Mouse (Mus musculus) CD4-positive, CD25-positive, alpha-beta regulatory T cell, adult 4 months (primary cell): ENCODE data around the gene Lcn5. TPM values are rescaled to one million over a fixed set of nuclear protein-coding genes. Genes with fewer than 3 reads are reported as not detected.
A peak's percentile ranks its signal among the peaks of the same experiment; 100 is the strongest.

Experiments used
- ATAC-seq: one replicate; pipeline ENCODE4 v1.8.0; 2017
- polyA plus RNA-seq, 2 experiments: library from polyadenylated mRNA; unstranded; fragments of 100-300 nt; shearing (Covaris generic); gene quantifications; one replicate each; pipeline ENCODE4 v1.2.1; 2017

The Lcn5 gene
- polyA plus RNA-seq: not detected

DNA sequence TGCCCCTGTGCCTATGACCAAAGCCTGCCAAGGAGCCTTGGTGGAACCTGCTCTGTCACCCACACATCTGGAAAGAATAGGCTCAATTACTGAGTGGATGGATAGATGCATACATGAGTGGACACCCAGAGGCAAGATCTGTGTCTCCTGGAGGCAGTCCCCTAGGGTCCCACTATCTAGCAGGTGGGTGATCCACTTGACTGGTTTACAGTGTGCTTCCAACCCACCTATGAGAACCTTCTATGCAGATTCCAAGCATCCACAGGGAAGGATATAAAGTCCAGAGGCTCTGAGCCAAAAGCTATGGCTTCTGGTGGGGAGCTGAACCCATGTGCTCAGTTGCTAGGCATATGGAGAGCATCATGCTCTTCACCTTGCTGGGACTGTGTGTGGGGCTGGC, at the start of gene Lcn5:
Gene Lcn5 (plus strand): TSS at position 301 of the 400 bp plus-strand sequence.
- no peak for ATAC-seq

DNA sequence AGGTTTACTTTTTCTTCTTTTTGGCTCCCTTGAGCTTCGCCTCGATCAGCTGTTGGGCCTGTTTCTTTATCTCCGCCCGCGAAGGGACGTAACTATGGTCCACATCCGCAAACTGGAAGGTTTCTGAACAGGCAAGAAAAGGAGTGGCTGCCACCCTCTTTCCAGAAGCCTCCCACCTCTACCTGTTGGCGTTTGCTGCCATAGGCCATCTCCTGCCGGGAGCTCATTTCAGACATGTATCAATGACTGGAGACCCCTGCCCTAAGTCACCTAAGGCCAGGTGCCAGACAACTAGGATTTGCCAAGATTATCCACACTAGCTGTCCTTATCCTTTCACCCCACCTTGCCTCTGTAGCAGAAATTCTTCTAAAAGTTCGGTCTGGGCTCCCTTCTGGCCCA, 49.1 kb upstream of the Lcn5 start:
- peak; percentile 44 for ATAC-seq

DNA sequence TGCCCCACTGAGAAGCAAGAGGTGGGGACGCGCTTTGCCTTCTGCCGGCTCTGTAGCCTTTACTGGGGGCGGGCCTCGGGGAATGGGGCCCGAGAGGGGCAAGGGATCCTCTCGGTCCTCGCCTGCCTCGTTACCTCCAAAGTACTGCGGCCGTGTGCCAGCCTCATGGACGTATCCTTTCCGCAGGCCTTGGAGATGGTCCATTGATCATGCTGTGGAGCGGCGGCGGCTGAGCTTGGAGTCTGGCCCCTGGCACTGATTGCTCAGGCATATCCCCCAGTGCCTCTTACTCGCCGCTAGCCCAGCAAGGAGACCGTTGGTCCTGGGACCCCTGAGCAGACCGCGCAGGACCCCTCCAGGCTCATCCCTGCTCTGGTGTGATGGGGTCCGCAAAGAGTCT, 41.4 kb upstream of the Lcn5 start:
- no peak for ATAC-seq

DNA sequence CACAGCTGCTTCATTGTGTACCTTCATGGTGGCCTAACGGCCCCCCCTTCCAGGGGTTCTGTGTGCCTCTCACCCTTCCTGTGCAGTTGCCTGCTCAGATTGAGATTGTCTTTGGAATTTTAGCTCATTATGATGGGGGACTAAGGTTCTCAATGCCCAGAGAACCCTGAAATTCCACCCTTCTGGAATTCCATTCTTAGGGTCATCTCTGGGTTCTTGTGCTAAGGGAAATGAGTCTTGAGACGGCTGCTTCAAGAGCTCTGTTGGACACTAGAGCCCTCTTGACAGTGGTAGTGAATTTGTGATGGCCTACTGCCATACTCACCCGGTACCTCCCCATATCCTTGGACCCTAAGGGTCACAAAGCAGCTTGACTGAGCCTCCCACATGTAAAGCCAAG, 40.2 kb upstream of the Lcn5 start, which contains the start of gene Ccdc183:
Gene Ccdc183 (minus strand): TSS at position 101 of the 400 bp plus-strand sequence.
- no peak for ATAC-seq

DNA sequence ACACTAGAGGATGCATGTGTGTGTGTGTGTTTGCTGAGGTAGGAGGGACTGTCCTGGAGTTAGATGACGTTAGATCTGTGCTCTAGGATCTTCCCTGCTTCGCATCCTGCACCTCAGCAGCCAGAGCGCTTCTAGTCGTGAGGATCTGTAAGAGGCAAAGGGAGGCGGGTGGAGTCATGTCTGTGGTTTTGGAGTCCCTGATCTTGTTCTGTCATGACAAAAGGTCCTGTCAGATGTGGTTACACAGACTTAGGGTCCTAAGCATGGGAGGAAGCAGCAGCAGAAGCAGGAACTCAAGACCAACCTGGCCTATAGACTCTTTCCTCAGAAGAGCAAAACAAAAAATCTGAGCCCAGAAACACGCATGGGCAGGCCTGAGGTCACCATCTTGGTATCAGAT, 37.4 kb upstream of the Lcn5 start:
- peak; percentile 45 for ATAC-seq

DNA sequence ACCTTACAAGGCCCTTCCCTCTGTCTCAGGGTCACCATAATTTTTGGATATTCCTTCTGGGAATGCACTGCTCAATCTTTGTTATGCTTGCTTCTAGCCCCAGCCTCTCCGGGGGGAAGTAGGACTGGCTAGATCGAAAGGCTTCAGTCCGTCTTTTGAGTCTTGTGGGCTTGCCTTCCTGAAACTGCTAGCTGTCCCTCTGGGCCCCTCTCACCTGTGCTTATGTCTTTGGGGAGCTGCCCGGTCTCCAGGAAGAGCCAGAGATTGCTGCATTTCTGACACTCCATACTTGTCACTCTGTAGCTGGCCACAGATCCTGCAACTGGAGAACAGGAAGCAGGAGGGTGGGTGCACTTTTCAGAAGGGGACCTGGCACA, 36.9 kb upstream of the Lcn5 start:
- ATAC-seq: no peak

DNA sequence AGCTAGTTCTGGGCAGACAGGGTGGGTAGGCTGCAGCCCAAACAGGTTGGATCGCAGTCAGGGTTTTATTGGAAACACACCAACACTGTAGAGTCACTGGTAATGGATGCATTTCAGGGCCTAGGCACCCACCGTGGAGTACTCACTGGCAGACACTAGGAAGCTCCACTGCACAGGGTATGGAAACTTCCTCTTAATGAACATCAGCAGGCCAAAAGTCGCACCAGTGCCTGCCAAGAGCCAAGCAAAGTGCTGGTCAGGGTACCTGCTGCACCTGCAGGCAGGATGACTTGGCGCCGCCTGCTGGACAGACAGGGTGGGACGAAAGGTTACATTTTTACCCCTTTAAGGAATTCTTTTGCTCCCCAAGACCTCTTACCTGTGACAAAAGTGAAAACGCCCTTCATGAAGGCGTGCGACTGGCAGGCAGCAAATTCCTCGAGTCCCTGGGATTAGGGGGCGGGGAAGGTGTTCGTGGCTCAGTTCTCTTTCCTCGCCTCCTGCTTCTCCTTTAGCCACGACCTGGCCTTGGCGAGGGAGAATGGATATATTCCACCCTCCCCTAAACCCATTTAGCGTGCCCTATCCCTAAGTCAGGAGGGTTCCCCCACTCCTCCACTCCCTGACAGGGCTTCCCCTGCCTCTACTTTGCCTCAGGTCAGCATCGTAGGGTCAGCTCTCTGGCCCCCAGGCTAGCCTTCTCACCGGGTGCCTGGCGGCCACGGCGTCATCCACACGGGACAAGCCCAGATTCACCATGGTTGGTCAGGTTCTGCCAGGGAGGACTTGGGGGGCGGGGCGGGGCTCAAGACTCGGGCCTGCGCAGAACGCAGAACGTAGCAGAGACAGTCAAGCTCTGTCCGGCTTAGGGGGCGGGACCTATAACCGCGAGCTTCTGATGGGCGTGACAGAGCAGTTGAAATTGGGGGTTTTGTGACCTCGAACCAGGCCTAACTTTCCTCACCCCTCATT, 36.2 kb upstream of the Lcn5 start, which contains the start of gene Tmem141:
Gene Tmem141 (minus strand): TSS at position 777 of the 972 bp plus-strand sequence.
- ATAC-seq: peak; percentile 41

DNA sequence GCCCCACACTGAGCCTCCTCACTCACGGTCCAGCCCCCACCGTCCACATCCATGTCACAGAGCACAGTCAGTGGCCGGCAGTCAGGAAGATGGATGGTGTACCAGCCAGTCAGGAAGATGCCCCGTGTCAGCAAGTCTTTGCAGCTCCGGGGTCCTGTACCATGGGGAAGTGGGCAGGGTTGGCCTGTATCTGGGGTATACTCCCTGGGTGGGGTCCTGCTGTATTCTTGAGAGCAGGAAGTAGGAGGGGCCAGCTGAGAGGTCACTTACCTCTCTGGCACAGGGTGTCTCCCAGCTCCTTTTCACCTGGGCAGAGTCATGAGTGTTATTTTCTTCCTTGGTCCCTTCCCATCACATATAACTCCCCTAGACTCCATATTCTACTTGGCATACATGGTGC, 31.8 kb upstream of the Lcn5 start:
- ATAC-seq: no peak

DNA sequence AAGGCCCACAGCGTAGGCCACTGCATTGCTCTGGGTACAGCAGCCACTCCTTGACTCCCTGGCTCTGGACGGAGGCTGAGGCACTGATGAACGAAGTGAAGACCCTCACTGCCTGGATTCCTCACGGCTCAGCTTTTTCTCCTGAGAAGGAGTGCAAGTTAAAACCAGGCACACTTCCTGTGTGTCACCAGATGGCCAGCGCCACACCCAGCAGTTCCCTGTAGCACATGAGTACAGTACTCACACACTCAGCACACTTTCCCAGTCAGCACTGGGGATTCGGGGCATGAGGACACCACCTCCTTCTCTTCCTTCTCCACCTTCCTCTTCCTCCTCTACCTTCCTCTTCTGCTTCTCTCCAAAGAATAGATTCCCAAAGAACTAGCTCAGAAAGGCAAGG, 29.9 kb upstream of the Lcn5 start, which contains the start of gene Fcna:
Gene Fcna (minus strand): TSS at position 220 of the 400 bp plus-strand sequence.
- ATAC-seq: no peak

DNA sequence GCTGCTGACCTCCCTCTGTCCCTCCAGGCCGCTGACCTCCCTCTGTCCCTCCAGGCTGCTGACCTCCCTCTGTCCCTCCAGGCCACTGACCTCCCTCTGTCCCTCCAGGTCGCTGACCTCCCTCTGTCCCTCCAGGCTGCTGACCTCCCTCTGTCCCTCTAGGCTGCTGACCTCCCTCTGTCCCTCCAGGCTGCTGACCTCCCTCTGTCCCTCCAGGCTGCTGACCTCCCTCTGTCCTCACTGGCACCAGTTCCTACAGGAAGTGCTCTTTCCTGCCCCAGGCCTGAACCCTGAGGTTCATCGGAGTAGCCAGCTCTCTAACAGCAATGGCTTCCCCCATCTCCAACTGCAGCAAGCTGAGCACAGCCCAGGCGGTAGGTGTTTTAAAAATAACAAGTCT, 29.0 kb upstream of the Lcn5 start:
- no peak for ATAC-seq

DNA sequence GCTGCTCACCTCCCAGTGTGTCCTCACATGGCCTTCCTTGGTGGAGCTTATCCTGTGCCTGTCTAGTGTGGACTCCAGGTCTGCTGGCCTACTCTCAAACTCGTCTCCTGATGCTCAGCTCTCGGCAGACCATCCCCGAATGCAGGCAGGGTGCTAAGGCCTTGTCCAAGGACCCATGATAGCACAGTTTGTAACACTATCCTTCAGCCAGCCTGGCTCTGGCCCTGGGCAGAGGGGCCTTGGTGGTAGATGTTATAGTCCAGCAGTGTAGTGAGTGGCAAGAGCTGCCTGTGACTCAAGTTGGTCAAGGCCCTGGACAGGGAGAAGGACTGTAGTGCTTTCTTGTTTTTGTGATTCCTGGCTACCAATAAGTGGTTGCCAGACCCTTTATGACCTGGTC, 24.1 kb upstream of the Lcn5 start:
- no peak for ATAC-seq

DNA sequence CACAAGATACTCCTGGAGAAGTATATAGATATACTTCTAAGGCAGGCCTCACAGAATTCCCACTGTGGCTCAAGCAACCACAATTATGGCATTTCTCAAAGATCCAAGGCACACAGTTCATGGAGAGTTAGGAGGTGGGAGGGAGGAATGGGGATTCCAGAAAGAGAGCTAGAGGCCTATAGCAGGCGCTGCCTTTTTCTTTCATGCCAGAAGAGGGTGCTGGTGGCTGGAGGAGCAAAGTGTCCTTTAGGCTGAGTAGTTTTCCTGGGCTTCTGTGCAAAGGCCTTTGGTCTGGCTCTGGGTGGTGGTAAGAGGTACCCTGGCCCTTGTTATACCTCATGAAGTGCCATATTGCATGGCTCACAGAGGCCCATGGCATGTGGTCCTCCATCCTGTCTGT, 23.7 kb upstream of the Lcn5 start:
- ATAC-seq: no peak

DNA sequence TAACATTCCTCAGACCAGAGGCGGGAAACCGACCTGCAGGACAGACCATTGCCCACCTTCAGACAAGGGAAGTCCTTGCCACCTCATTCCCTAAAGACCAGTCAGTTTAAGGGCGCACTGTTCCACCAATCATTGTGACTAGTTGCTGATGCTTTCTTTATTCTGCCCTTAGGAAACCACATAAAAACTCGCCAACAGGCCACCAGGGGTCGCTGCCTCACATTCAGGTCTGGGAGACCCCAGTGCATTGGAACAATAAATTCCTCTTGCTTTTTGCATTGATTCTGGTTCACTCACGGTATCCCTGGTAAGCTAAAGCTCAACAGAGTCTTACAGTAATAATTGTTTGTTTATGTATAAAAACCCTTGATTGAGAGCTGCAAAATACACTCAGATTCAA, 17.9 kb upstream of the Lcn5 start:
- ATAC-seq: no peak

DNA sequence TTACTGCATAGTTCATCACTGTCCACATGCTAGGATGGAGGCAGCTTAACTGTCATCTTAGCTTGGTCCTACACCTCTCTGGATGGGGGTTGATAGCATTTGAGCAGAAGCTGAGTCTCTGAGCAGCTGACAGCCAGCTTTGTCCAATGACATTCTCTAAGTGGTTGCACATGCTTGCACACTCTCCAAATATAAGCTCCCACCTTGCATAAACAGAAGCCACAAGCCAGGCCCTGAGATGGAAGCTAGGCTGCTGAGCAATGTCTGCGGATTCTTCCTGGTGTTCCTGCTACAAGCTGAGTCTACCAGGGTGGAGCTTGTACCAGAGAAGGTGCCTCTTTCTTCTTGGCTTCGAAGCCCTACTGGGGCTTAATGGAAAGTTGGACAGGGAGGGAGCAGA, 4.8 kb upstream of the Lcn5 start, which contains the start of gene Lcn8:
Gene Lcn8 (plus strand): TSS at position 219 of the 400 bp plus-strand sequence.
- no peak for ATAC-seq

DNA sequence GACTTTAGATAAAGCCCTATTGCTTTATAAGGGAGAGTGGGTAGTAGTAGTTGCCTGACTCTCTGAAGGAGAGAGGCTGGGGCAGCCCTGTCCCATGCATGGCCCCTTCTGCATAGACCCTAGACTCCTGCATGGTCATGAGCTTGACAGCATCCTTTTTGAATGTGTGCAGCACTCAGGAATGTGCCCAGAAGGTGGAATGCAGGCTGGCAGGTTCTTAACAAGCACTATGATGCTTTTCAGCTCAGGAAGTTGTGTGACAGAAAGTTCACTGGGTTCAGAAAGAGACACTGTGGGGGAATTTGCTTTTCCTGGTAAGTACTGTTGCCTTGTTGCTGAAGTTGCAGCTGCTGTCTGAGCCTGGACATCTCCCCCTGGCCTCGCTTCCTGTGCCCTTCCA, 3.2 kb upstream of the Lcn5 start:
- no peak for ATAC-seq

DNA sequence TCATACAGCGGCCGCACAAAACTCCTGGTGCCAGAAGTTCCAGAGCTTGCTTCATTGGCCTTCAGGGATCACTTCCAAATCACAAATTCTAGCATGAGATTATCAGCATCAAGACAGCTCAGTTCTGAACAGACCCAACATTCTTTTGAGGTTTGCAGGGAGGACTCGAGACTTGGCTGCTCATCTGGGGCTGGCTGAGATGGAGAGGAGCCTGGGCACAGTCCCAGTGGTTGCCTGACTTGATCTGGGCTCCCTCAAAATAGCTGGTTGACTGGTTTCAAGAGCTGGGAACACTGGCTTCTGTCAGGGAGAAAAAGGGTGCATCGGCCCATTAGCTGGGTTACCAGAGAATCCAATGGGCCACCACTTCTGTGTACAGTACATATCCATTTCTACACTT, 1.1 kb upstream of the Lcn5 start:
- no peak for ATAC-seq

DNA sequence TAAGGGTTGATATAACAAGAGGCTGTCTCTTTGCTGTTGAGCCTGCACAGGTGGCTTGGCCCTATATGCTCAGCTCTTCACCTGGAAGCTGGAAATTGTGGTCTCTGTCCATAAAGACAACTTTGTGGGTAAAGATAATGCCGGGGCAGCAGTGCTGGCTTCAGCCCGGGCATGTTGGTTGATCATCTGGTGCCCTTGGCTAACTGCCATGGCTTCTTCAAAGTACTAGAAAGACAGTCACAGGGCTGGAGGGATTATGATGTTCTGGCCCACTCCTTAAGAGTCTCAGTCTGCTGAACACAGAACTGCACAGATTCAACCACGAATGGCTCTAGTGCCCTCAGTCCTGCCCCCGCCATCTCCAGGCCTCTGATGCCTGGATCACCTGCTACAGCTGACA, 506 bp upstream of the Lcn5 start:
- ATAC-seq: no peak

DNA sequence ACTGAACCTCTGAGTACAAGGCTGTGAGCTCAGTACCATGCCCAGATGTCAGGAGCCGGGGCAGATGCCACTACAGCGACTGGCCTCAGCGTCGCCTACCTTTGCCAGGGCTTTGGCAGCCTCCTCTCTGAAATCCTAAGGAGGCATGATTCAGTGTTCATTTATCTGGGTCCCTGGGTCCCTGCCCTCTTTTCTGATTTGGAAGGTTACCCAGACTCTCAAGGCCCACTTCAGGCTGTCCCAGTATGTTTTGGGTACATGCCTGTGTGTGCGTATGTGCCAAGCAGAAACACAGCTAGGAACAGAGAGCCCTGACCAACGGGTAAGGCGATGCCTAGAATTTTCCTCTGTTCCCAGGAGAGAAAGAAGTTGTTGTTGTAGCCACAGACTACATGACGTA, 2.5 kb downstream of the Lcn5 start:
- no peak for ATAC-seq

DNA sequence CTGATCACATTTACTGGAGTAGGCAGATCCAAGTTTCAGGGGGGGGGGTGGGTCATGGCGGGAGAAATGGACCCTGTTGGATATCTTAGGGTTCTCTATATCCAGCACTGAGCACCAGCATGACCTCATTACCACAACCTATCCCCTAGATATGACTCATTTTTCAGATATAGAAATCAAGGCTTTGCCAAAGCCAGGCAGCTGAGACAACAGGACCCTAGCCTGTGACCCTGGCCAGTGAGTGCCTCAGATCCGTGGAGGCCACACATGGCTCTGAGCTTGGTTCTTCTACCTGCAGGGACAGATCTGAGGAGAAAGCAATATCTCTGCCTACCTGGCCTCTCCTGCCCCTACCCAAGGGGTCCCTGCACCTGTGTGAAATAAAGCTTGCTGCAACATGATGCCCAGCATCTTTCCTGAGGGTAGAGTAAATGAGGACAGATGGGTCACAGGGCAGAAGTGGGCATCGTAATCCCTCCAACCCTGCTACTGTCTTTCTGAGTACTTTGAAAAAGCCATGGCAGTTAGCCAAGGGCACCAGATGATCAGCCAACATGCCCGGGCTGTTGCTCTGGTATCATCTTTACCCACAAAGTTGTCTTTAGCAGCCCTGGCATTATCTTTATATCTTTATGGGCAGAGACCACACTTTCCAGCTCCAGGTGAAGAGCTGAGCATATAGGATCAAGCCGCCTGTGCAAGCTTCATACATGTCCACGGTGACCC, 3.7 kb downstream of the Lcn5 start:
- no peak for ATAC-seq

DNA sequence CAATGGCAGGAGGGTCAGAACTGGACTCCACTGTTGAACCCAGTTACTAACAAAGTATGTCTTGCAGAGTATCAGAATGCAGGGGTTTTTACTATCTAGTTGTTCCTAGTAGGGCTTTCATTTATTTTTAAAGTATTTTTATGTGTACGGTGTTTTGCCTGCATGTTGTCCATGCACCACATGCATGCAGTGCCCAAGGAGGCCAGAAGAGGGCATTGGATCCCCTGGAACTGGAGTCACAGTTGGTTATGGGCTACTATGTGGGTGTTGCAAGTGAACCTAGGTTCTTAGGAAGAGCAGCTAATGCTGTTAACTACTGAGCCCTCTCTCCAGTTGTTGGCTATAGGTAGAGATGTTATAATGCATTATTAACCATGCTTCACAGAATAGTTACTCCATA, 5.8 kb downstream of the Lcn5 start:
- peak; percentile 60 for ATAC-seq

DNA sequence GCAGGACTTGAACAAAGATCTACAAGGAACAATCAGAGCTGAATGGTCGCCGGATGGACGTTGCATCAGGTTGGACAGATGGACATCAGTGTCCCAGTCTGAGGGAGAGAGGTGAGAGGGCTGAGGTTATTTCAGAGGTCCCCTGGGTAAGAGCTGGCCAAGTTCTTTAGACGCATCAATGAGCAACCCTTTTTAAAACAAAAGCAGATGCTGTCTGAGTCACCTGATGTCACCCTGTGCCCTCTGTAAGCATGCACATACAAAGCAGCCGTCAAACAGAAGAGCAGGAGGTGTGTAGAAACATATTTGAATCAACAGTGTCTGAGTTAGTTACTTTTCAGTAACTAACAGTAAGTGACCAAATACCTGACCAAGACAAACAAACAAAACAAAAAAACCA, 6.4 kb downstream of the Lcn5 start:
- ATAC-seq: no peak

DNA sequence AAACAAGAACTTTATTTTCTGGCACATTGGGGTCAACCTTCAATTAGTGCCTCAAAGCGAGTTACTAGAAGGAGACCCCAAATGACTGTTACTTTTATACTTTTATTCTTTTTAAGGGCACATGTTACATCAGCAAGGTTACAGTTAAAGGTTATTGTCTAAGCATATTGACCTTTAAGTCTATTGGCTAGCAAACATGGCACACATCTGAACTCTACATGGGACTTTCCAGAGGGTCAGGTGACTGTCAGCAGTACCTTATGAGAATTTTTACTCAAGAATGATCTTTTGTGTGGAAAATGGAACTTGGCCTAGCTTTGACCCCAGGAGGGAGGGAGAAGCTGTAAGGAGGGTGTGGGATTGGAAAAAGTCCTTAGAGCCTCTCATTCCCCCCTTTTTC, 8.8 kb downstream of the Lcn5 start:
- peak; percentile 93 for ATAC-seq

DNA sequence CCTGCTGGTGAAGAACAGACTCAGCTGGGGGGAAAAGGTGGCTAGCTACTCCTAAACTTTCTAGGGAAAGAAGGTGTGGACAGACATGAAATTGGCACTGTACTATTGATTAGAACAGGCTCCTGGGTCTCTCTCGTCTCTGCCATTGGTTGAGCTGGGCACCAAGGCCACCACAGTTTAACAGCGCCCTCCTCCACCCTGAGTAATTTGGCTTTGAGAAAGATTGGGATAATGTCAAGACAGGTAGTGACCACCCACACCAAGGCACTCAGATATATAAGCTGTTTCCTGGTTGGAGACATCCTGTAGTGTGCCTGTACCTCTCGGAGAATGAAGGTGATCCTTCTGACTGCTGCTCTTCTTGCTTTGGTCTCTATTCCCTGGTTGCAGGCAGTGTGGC, 18.7 kb downstream of the Lcn5 start, which contains the start of gene Lcn6:
Gene Lcn6 (plus strand): TSS at position 301 of the 400 bp plus-strand sequence.
- ATAC-seq: no peak

DNA sequence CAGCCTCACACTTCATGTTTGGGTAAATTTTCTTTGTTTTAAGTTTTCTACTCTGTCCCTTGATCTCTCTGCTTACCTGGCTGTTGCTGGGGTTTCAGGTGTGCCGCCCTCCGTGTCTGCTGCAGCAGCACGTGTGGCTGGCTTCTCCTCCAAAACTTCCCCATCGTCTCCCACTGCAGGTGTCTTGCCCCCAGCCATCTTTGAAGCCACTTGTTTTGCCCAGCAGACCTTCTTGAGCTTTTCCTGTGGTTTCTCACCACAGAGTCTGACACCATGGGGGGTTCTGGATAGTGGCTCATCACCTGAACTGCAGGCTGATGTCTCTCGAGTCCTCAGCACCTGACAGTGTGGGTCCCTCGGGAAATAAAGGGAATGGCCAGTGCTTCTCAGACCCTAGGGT, 21.8 kb downstream of the Lcn5 start:
- no peak for ATAC-seq
